Mouse (Mus musculus): Measurements from ENCODE around the gene Serpina3k.

DNA sequence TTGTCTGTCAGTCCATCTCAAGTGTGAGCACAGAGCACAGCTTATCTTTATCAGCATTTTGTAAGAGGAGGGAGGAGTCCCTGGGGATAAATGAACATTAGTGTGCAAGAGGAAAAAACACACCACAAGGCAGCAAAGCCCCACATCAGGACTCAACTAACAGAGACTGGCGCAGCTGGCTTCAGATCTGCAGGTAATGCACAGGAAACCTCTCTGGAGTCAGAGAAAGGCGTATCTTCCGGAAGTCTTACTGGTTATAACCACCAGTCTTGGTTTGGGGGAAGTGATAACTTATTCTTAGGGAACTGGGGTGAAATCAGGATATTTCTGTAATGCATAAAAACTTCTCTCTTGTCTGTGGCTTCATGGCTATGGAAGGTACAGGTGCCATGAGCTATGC is 17.7 kb downstream of the Serpina3k start:
- TF ChIP-seq CTCF (IDR thresholded peaks at IDR 0.05; ENCODE audit: low read depth) (no peak), EP300 (IDR thresholded peaks at IDR 0.05; ENCODE audit: low read depth) (no peak)

All from heart, postnatal 0 days (tissue).